Mouse (Mus musculus): ENCODE measurements at regions not wholly inside any gene's neighbourhood (a gene's known extent, or its start where the extent isn't known, plus 50 kb on each side); places are given as distances from the start of the nearest gene placed in this dataset.
A peak's percentile ranks its signal among the peaks of the same experiment; 100 is the strongest.

DNA sequence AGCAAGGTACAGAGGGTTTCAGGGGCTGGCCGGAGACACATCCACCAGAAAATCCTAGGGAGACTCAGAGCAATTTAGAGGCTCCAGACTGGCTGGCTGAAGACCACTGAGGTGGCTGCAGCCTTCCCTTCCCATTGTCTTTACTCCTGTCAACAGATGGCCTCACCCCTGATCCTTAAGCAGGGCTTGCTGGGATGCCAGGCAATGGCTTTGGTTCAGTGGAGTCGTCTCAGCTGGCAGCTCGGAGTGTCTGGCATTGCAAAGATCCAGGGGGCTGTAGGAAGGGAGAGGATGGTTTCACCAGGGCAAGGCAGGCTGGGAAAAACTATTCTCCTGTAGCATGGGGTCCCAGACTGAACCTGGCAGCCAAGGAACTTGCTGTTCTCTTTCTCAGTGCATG, 395.8 kb downstream of the Tshz3 start:
- no peak for ATAC-seq
- H3K9ac ChIP-seq (ENCODE audit: low read depth, low read length), result no peak overlapping the region
- H3K4me2 ChIP-seq (ENCODE audit: low read length), result no peak overlapping the region
- H3K4me3 ChIP-seq (ENCODE audit: low read depth, low read length), result no peak overlapping the region
- H3K4me1 ChIP-seq (ENCODE audit: control insufficient read depth, insufficient read depth, low read length), result no peaks in the 10 kb centered on the region
- no peaks in the 10 kb centered on the region for H3K9me3 ChIP-seq (replicated peaks; ENCODE audit: control insufficient read depth, low read length, poor library complexity, severe bottlenecking)
- H3K36me3 ChIP-seq (ENCODE audit: control insufficient read depth, insufficient read depth, low read length), result no peaks in the 10 kb centered on the region
- H3K27me3 ChIP-seq (ENCODE audit: control insufficient read depth, insufficient read depth, low read depth, low read length), result no peaks in the 10 kb centered on the region
- 70% methylated on average over 3 of the region's 3 CpGs for WGBS
- no peak overlapping the region for H3K27ac ChIP-seq (ENCODE audit: low read length)

DNA sequence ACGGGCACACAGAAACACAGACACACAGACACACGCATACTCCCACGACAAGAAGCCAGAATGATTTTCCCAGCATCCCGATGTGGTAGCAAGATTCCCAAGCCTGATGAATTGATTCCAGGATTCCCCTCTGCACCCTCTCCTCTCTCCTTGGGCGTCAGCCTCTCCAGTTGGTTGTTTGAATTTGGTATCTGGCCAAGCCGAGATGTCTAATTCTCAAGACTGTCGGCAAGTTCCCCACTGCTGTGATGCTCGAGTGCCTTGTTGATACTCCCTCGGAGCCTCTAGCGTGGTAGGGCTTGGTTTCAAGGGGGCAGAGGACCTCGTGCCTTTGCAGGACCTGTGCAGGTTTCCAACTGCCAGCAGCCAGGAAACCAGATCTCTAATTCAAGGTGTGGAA, 397.9 kb downstream of the Tshz3 start:
- H3K27ac ChIP-seq (ENCODE audit: low read length), result no peak overlapping the region
- no peak for ATAC-seq
- H3K9me3 ChIP-seq (replicated peaks; ENCODE audit: control insufficient read depth, low read length, poor library complexity, severe bottlenecking), result no peaks in the 10 kb centered on the region
- H3K4me3 ChIP-seq (ENCODE audit: low read depth, low read length), result no peak overlapping the region
- no peaks in the 10 kb centered on the region for H3K36me3 ChIP-seq (ENCODE audit: control insufficient read depth, insufficient read depth, low read length)
- H3K27me3 ChIP-seq (ENCODE audit: control insufficient read depth, insufficient read depth, low read depth, low read length), result no peaks in the 10 kb centered on the region
- WGBS, result 84% methylated on average over 11 of the region's 11 CpGs
- no peak overlapping the region for H3K9ac ChIP-seq (ENCODE audit: low read depth, low read length)
- no peak overlapping the region for H3K4me2 ChIP-seq (ENCODE audit: low read length)
- H3K4me1 ChIP-seq (ENCODE audit: control insufficient read depth, insufficient read depth, low read length), result no peaks in the 10 kb centered on the region

DNA sequence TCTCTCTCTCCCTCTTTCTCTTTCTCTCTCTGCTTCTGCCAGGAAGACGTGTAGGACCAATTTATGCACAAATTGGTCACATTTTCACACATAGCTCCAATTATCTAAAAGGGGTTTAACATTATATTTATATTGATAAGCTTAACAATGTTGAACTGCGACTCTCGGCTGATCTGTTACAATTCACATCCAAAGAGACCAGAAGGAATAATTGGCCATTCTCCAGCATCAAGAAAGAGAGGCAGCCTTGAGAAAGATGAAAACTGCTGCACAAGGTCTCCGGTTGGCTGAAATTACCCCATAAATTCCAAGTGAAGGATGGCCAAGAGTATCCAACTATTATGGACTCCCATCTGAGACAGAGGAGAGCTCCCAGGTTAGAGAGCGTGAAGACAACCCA, 398.4 kb downstream of the Tshz3 start:
- H3K27ac ChIP-seq (ENCODE audit: low read length), result no peak overlapping the region

DNA sequence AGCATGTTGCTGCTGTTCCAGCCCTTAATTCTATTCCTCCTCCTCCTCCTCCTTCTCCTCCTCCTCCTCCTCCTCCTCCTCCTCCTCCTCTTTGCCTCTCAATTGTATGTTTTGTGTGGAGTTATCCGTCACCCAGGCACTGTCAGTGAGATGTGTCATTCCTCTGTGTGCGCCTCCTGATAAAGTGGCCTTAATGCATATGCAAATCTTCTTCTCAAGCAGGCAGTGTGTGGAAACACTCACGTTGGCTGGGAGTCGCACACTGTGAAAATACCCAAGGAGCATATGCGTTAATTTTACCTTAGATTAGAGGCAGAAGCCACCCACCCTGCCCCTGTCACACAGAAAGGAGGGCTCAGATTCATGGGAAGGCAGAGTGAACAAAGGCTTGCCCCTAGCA, 401.0 kb downstream of the Tshz3 start:
- H3K27me3 ChIP-seq (ENCODE audit: control insufficient read depth, insufficient read depth, low read depth, low read length), result no peaks in the 10 kb centered on the region
- no peak for ATAC-seq
- no peak overlapping the region for H3K27ac ChIP-seq (ENCODE audit: low read length)
- no peak overlapping the region for H3K4me3 ChIP-seq (ENCODE audit: low read depth, low read length)
- no peaks in the 10 kb centered on the region for H3K4me1 ChIP-seq (ENCODE audit: control insufficient read depth, insufficient read depth, low read length)
- H3K9me3 ChIP-seq (replicated peaks; ENCODE audit: control insufficient read depth, low read length, poor library complexity, severe bottlenecking), result no peaks in the 10 kb centered on the region
- WGBS, result 14% methylated on average over 5 of the region's 5 CpGs
- H3K9ac ChIP-seq (ENCODE audit: low read depth, low read length), result no peak overlapping the region
- no peaks in the 10 kb centered on the region for H3K36me3 ChIP-seq (ENCODE audit: control insufficient read depth, insufficient read depth, low read length)
- no peak overlapping the region for H3K4me2 ChIP-seq (ENCODE audit: low read length)

More for the DNA sequence above, 398.4 kb downstream of the Tshz3 start:
- no peak overlapping the region for H3K9ac ChIP-seq (ENCODE audit: low read depth, low read length)
- H3K4me2 ChIP-seq (ENCODE audit: low read length), result no peak overlapping the region
- 84% methylated on average over 5 of the region's 5 CpGs for WGBS
- no peaks in the 10 kb centered on the region for H3K4me1 ChIP-seq (ENCODE audit: control insufficient read depth, insufficient read depth, low read length)
- no peaks in the 10 kb centered on the region for H3K9me3 ChIP-seq (replicated peaks; ENCODE audit: control insufficient read depth, low read length, poor library complexity, severe bottlenecking)
- H3K36me3 ChIP-seq (ENCODE audit: control insufficient read depth, insufficient read depth, low read length), result no peaks in the 10 kb centered on the region
- no peak for ATAC-seq
- H3K4me3 ChIP-seq (ENCODE audit: low read depth, low read length), result no peak overlapping the region
- no peaks in the 10 kb centered on the region for H3K27me3 ChIP-seq (ENCODE audit: control insufficient read depth, insufficient read depth, low read depth, low read length)

DNA sequence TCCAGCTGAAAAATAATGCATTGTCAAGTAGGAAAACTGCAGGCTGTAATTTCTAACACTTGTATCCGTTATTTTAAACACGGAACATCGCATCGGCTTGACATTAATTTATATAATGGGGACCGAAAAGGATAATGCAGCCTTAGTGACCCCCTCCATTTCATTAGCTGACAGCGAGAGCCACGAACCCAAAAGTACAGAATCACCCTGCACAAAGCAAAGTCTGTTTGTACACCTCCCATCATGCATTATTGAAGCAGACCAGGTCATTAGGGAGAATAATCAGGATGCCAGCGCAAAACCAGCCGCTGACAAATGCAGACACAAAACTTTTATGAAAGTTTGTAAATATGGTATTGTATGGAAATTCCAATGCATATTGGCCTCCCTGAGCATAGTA, 406.8 kb downstream of the Tshz3 start:
- Histone ChIP-seq H3K27ac (ENCODE audit: low read length) (no peak overlapping the region), H3K9ac (ENCODE audit: low read depth, low read length) (no peak overlapping the region), H3K4me2 (ENCODE audit: low read length) (no peak overlapping the region), H3K36me3 (ENCODE audit: control insufficient read depth, insufficient read depth, low read length) (no peaks in the 10 kb centered on the region), H3K9me3 (replicated peaks; ENCODE audit: control insufficient read depth, low read length, poor library complexity, severe bottlenecking) (no peaks in the 10 kb centered on the region), H3K4me1 (ENCODE audit: control insufficient read depth, insufficient read depth, low read length) (no peaks in the 10 kb centered on the region), H3K4me3 (ENCODE audit: low read depth, low read length) (no peak overlapping the region), H3K27me3 (ENCODE audit: control insufficient read depth, insufficient read depth, low read depth, low read length) (no peaks in the 10 kb centered on the region)
- no peak for ATAC-seq
- WGBS, result 85% methylated on average over 9 of the region's 9 CpGs

DNA sequence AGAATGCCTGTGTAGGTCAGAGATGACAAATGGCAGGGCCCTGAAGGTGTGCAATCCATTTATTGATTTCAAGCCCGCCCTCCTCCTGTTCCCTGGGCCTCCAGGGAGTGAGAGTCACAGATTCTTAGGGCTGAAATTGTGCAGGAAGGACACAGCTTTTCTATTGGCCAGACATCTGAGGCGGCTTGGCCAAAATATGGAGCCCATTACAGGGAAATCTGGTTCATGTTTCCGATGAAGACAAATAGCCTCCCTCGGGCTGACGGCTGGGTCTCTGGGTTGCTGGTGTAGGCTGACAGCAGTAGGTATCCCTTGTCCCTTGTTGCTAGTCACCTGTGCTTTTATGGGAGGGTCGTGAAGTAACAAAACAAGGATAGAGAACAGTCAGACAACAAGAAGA, 413.2 kb downstream of the Tshz3 start:
- Histone ChIP-seq H3K36me3 (ENCODE audit: control insufficient read depth, insufficient read depth, low read length) (no peaks in the 10 kb centered on the region), H3K4me1 (ENCODE audit: control insufficient read depth, insufficient read depth, low read length) (no peaks in the 10 kb centered on the region), H3K4me2 (ENCODE audit: low read length) (no peak overlapping the region), H3K9ac (ENCODE audit: low read depth, low read length) (no peak overlapping the region), H3K27me3 (ENCODE audit: control insufficient read depth, insufficient read depth, low read depth, low read length) (no peaks in the 10 kb centered on the region), H3K4me3 (ENCODE audit: low read depth, low read length) (no peak overlapping the region), H3K27ac (ENCODE audit: low read length) (no peak overlapping the region), H3K9me3 (replicated peaks; ENCODE audit: control insufficient read depth, low read length, poor library complexity, severe bottlenecking) (no peaks in the 10 kb centered on the region)
- 90% methylated on average over 6 of the region's 6 CpGs for WGBS
- ATAC-seq, result no peak

DNA sequence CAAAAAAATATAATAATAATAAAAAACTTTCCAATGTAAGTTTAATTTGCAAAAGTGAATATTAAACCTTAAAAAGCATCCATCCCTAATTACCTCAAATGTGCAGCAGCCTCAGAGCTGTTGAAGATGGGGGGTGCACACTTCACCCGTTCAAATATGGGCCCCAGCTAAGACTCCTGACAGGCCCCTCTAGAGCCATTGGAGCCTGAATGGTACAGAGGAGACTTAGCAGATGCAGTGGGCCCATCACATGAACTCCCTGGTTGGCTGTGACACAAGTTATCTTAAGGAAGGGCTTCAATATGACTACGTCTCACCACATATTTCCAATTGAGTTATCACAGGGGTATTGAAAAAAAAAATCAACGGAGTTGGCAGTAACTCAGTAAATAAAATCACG, 422.9 kb downstream of the Tshz3 start:
- Histone ChIP-seq H3K36me3 (ENCODE audit: control insufficient read depth, insufficient read depth, low read length) (no peaks in the 10 kb centered on the region), H3K4me1 (ENCODE audit: control insufficient read depth, insufficient read depth, low read length) (no peaks in the 10 kb centered on the region), H3K27me3 (ENCODE audit: control insufficient read depth, insufficient read depth, low read depth, low read length) (no peaks in the 10 kb centered on the region), H3K9me3 (replicated peaks; ENCODE audit: control insufficient read depth, low read length, poor library complexity, severe bottlenecking) (no peaks in the 10 kb centered on the region), H3K27ac (ENCODE audit: low read length) (no peak overlapping the region), H3K9ac (ENCODE audit: low read depth, low read length) (no peak overlapping the region), H3K4me3 (ENCODE audit: low read depth, low read length) (no peak overlapping the region), H3K4me2 (ENCODE audit: low read length) (no peak overlapping the region)
- no peak for ATAC-seq
- 84% methylated on average over 4 of the region's 4 CpGs for WGBS

DNA sequence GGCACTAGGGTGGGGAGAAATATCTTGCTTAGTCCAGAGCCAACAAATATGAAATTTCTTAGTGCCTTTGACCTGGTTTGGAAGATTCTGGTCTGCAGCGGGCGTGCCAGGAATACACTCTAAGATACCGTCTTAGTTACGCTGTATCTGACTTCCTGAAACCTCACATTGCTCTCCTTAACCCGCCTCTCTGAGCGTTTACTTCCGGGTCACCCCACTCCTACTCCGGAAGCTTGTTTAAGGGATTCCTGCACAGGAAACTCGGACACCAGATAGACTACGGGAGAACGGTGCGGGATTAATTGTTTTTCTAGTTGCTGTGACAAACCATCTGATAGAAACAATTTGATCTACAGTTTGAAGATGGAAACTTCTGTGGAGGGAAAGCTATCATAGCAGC, 442.3 kb downstream of the Tshz3 start:
- Histone ChIP-seq H3K9me3 (replicated peaks; ENCODE audit: control insufficient read depth, low read length, poor library complexity, severe bottlenecking) (no peaks in the 10 kb centered on the region), H3K36me3 (ENCODE audit: control insufficient read depth, insufficient read depth, low read length) (no peaks in the 10 kb centered on the region), H3K27ac (ENCODE audit: low read length) (no peak overlapping the region), H3K27me3 (ENCODE audit: control insufficient read depth, insufficient read depth, low read depth, low read length) (no peaks in the 10 kb centered on the region), H3K9ac (ENCODE audit: low read depth, low read length) (no peak overlapping the region), H3K4me1 (ENCODE audit: control insufficient read depth, insufficient read depth, low read length) (no peaks in the 10 kb centered on the region), H3K4me2 (ENCODE audit: low read length) (no peak overlapping the region), H3K4me3 (ENCODE audit: low read depth, low read length) (no peak overlapping the region)
- ATAC-seq, result no peak
- 95% methylated on average over 12 of the region's 12 CpGs for WGBS

DNA sequence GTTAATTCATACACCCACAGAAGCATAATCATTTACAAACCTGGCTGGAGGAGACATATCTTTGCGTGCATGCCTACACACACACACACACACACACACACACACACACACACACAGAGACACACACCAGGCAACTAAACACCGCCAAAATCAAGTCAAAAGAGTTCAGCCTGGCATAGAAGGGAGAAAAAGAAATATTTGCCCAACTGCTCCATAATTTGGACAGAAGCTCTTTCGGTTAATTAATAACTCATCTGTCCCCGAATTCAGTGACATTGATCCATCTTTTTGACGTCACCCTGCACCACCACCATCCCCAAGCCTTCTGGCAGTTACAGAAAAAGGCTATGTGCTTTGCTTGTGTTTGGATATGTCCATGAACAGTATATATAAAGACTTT, 444.9 kb downstream of the Tshz3 start:
- Histone ChIP-seq H3K4me2 (ENCODE audit: low read length) (no peak overlapping the region), H3K4me3 (ENCODE audit: low read depth, low read length) (no peak overlapping the region), H3K9me3 (replicated peaks; ENCODE audit: control insufficient read depth, low read length, poor library complexity, severe bottlenecking) (no peaks in the 10 kb centered on the region), H3K27ac (ENCODE audit: low read length) (no peak overlapping the region), H3K4me1 (ENCODE audit: control insufficient read depth, insufficient read depth, low read length) (peaks cover 3% of the 10 kb centered on the region), H3K36me3 (ENCODE audit: control insufficient read depth, insufficient read depth, low read length) (no peaks in the 10 kb centered on the region), H3K27me3 (ENCODE audit: control insufficient read depth, insufficient read depth, low read depth, low read length) (no peaks in the 10 kb centered on the region), H3K9ac (ENCODE audit: low read depth, low read length) (no peak overlapping the region)
- whole genome bisulfite sequencing, result 87% methylated on average over 5 of the region's 5 CpGs
- no peak for ATAC-seq

DNA sequence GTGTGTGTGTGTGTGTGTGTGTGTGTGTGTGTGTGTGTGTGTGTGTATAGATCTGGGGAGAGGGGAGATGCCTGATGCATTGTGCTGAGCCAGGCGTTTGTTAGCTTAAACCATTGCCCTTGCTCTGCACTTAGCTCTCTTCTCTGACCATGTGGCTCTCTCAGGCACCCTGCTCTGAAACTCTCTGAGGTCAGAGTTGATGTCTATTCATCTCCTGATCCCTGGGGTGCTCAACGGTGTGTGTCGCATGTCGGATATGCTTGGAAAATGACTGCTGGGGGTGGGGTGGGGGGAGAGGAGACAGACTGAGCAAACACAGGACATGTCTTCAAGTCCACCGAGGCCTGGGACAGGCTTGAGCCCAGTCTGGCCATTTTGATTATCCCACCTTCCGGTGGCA, 446.4 kb downstream of the Tshz3 start:
- 0 out of 2 replicates have a peak, but pooled peaks have one; percentile 28 for ATAC-seq
- H3K4me3 ChIP-seq (ENCODE audit: low read depth, low read length), result no peak overlapping the region
- no peaks in the 10 kb centered on the region for H3K9me3 ChIP-seq (replicated peaks; ENCODE audit: control insufficient read depth, low read length, poor library complexity, severe bottlenecking)
- no peak overlapping the region for H3K9ac ChIP-seq (ENCODE audit: low read depth, low read length)
- peaks cover 3% of the 10 kb centered on the region for H3K4me1 ChIP-seq (ENCODE audit: control insufficient read depth, insufficient read depth, low read length)
- H3K27ac ChIP-seq (ENCODE audit: low read length), result no peak overlapping the region
- H3K4me2 ChIP-seq (ENCODE audit: low read length), result no peak overlapping the region
- no peaks in the 10 kb centered on the region for H3K27me3 ChIP-seq (ENCODE audit: control insufficient read depth, insufficient read depth, low read depth, low read length)
- no peaks in the 10 kb centered on the region for H3K36me3 ChIP-seq (ENCODE audit: control insufficient read depth, insufficient read depth, low read length)
- 21% methylated on average over 6 of the region's 6 CpGs for WGBS
